Mouse (Mus musculus) heart, postnatal 0 days (tissue): ENCODE results near the gene Pou4f1. TPM values are rescaled to one million over a fixed set of nuclear protein-coding genes. Genes with fewer than 3 reads are reported as not detected.

Experiments
- ATAC-seq: fragments of 200-750 bp; cut with Nextera tagmentation; 2 replicates; pipeline ENCODE4 v1.8.0; 2017; ENCODE audit warnings: low read depth, moderate number of reproducible peaks, moderate library complexity; ENCODE audit not compliant: insufficient read depth
- DNase-seq: peaks from one replicate; pipeline ENCODE4 v3.0.0-alpha.2; 2016; ENCODE audit warnings: low spot score
- H3K27ac ChIP-seq: fragments of 300-500 bp; sonication (generic); 2 replicates; pipeline ENCODE4 v1.5.1; 2014; ENCODE audit warnings: low read depth, mild to moderate bottlenecking
- H3K27me3 ChIP-seq: fragments of 300-500 bp; sonication (generic); 2 replicates; pipeline ENCODE4 v1.6.1; 2014; ENCODE audit warnings: low read length, mixed read lengths; ENCODE audit not compliant: control insufficient read depth, insufficient read depth
- H3K36me3 ChIP-seq: fragments of 300-500 bp; sonication (generic); replicated peaks from 2 replicates; pipeline ENCODE4 v1.6.1; 2014; ENCODE audit warnings: low read length, mixed read lengths; ENCODE audit not compliant: control insufficient read depth, insufficient read depth
- H3K4me1 ChIP-seq: fragments of 300-500 bp; sonication (generic); 2 replicates; pipeline ENCODE4 v1.6.1; 2014; ENCODE audit warnings: antibody characterized with exemption; ENCODE audit not compliant: control insufficient read depth, insufficient read depth
- H3K4me2 ChIP-seq: fragments of 300-500 bp; sonication (generic); 2 replicates; pipeline ENCODE4 v1.6.1; 2014; ENCODE audit warnings: low read depth, mild to moderate bottlenecking, low read length, moderate library complexity
- H3K4me3 ChIP-seq: fragments of 300-500 bp; sonication (generic); 2 replicates; pipeline ENCODE4 v1.5.1; 2014; ENCODE audit warnings: low read depth, low read length
- H3K9ac ChIP-seq: fragments of 300-500 bp; sonication (generic); replicated peaks from 2 replicates; pipeline ENCODE4 v1.6.1; 2014; ENCODE audit warnings: low read depth, low read length, mixed read lengths
- H3K9me3 ChIP-seq: fragments of 300-500 bp; sonication (generic); replicated peaks from 2 replicates; pipeline ENCODE4 v1.6.1; 2016; ENCODE audit warnings: low read length; ENCODE audit not compliant: control insufficient read depth
- CTCF ChIP-seq: IDR thresholded peaks from 2 replicates; pipeline ENCODE4 v1.5.1; 2016; ENCODE audit warnings: antibody characterized with exemption, control low read depth, low read depth
- EP300 ChIP-seq: IDR thresholded peaks from 2 replicates; pipeline ENCODE4 v1.6.1; 2016; ENCODE audit warnings: antibody characterized with exemption, low read depth
- WGBS: fragments of 180-500 bp; shearing (Covaris S2); extraction: QIAGEN DNeasy Blood & Tissue Kit; methylation state at CpG from one replicate; pipeline ENCODE4 v1.1.7; 2014; 5-methylcytosine and 5-hydroxymethylcytosine counted together
- polyA plus RNA-seq: library from polyadenylated mRNA; unstranded; fragments of >200 nt; fragmentation: Nextera tagmentation; extraction: Ambion mirVana; gene quantifications from 2 replicates; pipeline ENCODE4 v1.2.1, GENCODE M21; 2015
- total RNA-seq: library from RNA; depleted of rRNA; stranded (reverse); fragments of >200 nt; gene quantifications from 2 replicates; pipeline ENCODE4 v1.2.3, GENCODE M21; 2014; ENCODE audit warnings: low replicate concordance

Gene Pou4f1
- total and polyA plus RNA-seq, 2 experiments from 2014 or later, result 0.23 TPM; not detected in 1

DNA sequence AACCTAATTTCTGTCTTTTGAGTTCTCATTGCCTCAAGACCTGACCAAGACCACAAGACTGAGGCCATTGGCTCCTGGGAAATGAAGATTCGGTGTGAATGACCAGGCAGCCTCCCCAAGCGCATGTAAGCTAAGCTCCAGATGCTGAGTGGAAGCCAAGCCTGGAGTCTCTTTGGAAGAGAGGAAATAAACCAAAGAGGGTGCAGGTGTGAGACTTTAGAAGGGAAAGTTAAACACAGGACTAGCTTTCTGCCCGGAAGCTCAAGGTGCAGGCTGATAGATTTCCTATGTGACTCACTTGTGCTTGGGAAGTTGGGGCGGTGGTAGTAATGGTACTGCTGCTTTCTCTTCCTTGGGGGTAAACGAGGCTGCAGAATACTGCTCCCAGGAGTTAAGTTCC, 3.0 kb downstream of the Pou4f1 start:
- Histone ChIP-seq H3K27me3 (peaks cover 92% of the 10 kb centered on the region), H3K9ac (no peak overlapping the region), H3K4me1 (peaks cover 8% of the 10 kb centered on the region; the same call in 1 of the 2 replicates), H3K36me3 (no peaks in the 10 kb centered on the region), H3K27ac (no peak overlapping the region), H3K9me3 (no peaks in the 10 kb centered on the region), H3K4me2 (no peak overlapping the region), H3K4me3 (no peak overlapping the region)
- no peak for TF ChIP-seq EP300
- no peak for TF ChIP-seq CTCF
- no peak for ATAC-seq
- 3% methylated on average over 5 of the region's 5 CpGs for WGBS
- no peak for DNase-seq

DNA sequence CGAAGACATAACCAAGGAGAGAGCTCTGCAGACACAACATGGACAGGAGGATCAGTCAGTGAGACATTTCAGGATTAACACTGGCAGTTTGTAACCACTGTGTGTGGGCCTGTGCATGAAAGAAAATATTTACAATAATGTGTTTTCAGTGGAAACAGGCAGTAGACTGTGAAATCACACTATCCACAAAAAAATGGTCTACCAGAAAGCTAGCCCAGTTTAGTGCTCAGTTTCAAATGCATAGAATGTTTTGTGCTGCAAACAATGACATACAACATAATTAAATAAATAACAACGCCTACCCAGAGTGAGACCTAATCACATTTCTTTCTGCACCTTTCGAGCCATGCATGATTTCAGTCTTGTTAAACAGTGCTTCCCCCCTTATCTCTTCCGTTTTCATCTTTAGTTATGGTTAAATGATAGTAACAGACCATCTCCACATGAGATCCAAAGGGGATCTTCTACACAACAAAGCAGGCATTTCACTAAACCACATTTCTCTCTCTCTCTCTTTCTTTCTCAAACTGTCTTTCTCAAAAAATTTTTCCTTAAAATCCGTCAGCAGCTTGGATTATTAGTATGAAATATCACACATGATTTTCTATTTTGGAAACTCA, 4.1 kb downstream of the Pou4f1 start:
- ATAC-seq (no peak), DNase-seq (no peak)
- Histone ChIP-seq H3K27ac (no peak overlapping the region), H3K4me3 (no peak overlapping the region), H3K9me3 (no peaks in the 10 kb centered on the region), H3K36me3 (no peaks in the 10 kb centered on the region), H3K4me2 (no peak overlapping the region), H3K4me1 (peaks cover 8% of the 10 kb centered on the region; the same call in 1 of the 2 replicates), H3K9ac (no peak overlapping the region), H3K27me3 (peaks cover 92% of the 10 kb centered on the region)
- TF ChIP-seq CTCF, result no peak
- TF ChIP-seq EP300, result no peak
- WGBS, result 6% methylated on average over 5 of the region's 5 CpGs

- Histone ChIP-seq H3K9ac (no peak overlapping the region), H3K9me3 (no peaks in the 10 kb centered on the region), H3K27ac (no peak overlapping the region), H3K4me2 (no peak overlapping the region), H3K36me3 (no peaks in the 10 kb centered on the region), H3K27me3 (peaks cover 90% of the 10 kb centered on the region), H3K4me1 (no peaks in the 10 kb centered on the region; the same call in 1 of the 2 replicates), H3K4me3 (no peak overlapping the region)
- 4% methylated on average over 10 of the region's 10 CpGs for WGBS
- no peak; the same call in 1 of the 2 replicates for ATAC-seq
- DNase-seq, result no peak
- TF ChIP-seq EP300 (no peak), CTCF (no peak)
Measured at GRCm38 (mm10) chr14:104461286-104462240, 6.2 kb downstream of the Pou4f1 start.

- H3K4me2 ChIP-seq, result no peak overlapping the region
- H3K4me3 ChIP-seq, result peak overlapping the region; percentile 13
- no peak for DNase-seq
- no peak overlapping the region for H3K27ac ChIP-seq
- H3K9ac ChIP-seq, result no peak overlapping the region
- 2% methylated on average over 59 of the region's 59 CpGs for WGBS
- no peaks in the 10 kb centered on the region for H3K9me3 ChIP-seq
- H3K36me3 ChIP-seq, result no peaks in the 10 kb centered on the region
- H3K4me1 ChIP-seq, result no peaks in the 10 kb centered on the region; the same call in 1 of the 2 replicates
- peak; percentile 60; the same call in 1 of the 2 replicates for ATAC-seq
- no peak for TF ChIP-seq CTCF
- no peak for TF ChIP-seq EP300
- H3K27me3 ChIP-seq, result peaks cover 87% of the 10 kb centered on the region
Measured at GRCm38 (mm10) chr14:104460325-104461285, 7.2 kb downstream of the Pou4f1 start.
